Mouse (Mus musculus): ENCODE measurements around the gene Cers1.

- TF ChIP-seq CTCF (IDR thresholded peaks at IDR 0.05; ENCODE audit: low read depth) (no peak), EP300 (optimal IDR thresholded peaks at IDR 0.05) (no peak)
Observed at GRCm38 (mm10) chr8:70364066-70364465, 48.5 kb downstream of the Cers1 start.

Data from stomach, postnatal 0 days (tissue).